Mouse (Mus musculus) limb, embryonic 10.5 days (tissue): ENCODE results near the gene Nab1. TPM values are rescaled to one million over a fixed set of nuclear protein-coding genes. Genes with fewer than 3 reads are reported as not detected.
A peak's percentile ranks its signal among the peaks of the same experiment; 100 is the strongest.
"Not testable (repeated sequence)": the region's sequence is repeated elsewhere in the genome, so short reads cannot be mapped to it uniquely, and the experiment has no call there.

Experiments used
- DNase-seq: peaks from one replicate; pipeline ENCODE4 v3.0.0-alpha.2; 2017; ENCODE audit warnings: low spot score
- H3K27ac ChIP-seq: fragments of 300-500 bp; sonication (generic); 2 replicates; pipeline ENCODE4 v1.5.1; 2016; ENCODE audit warnings: mild to moderate bottlenecking
- H3K27me3 ChIP-seq: fragments of 300-500 bp; sonication (generic); 2 replicates; pipeline ENCODE4 v1.6.1; 2016; ENCODE audit warnings: low read depth, mild to moderate bottlenecking; ENCODE audit not compliant: poor library complexity, severe bottlenecking
- H3K36me3 ChIP-seq: fragments of 300-500 bp; sonication (generic); 2 replicates; pipeline ENCODE4 v1.6.1; 2016; ENCODE audit warnings: mild to moderate bottlenecking, moderate library complexity
- H3K4me1 ChIP-seq: fragments of 300-500 bp; sonication (generic); 2 replicates; pipeline ENCODE4 v1.6.1; 2016
- H3K4me3 ChIP-seq: fragments of 300-500 bp; sonication (generic); 2 replicates; pipeline ENCODE4 v1.5.1; 2016; ENCODE audit warnings: mild to moderate bottlenecking, moderate library complexity
- H3K9me3 ChIP-seq: fragments of 300-500 bp; sonication (generic); replicated peaks from 2 replicates; pipeline ENCODE4 v1.6.1; 2016; ENCODE audit warnings: mild to moderate bottlenecking
- WGBS: fragments of 180-500 bp; shearing (Covaris S2); methylation state at CpG from one replicate; pipeline ENCODE4 v1.1.7; 2016; 5-methylcytosine and 5-hydroxymethylcytosine counted together
- polyA plus RNA-seq: library from polyadenylated mRNA; unstranded; fragments of >200 nt; fragmentation: Nextera tagmentation; extraction: Ambion mirVana; gene quantifications from 2 replicates; pipeline ENCODE4 v1.2.1, GENCODE M21; 2016

The Nab1 gene
- 6.1 and 6.7 TPM in 2 replicates for polyA plus RNA-seq

GRCm38 (mm10) chr1:52500314-52500981, at the start of gene Nab1:
TSS of gene Nab1 (minus strand) at chr1:52500679.
- no peaks in the 10 kb centered on the region for H3K9me3 ChIP-seq
- DNase-seq, result peak; percentile 69
- 1% methylated on average over 62 of the region's 80 CpGs for WGBS
- H3K27ac ChIP-seq, result peak within 1 kb of the TSS; percentile 92
- H3K4me1 ChIP-seq, result peaks cover 9% of the 10 kb centered on the region
- H3K4me3 ChIP-seq, result peak within 1 kb of the TSS; percentile 81
- H3K36me3 ChIP-seq, result no peaks in the 10 kb centered on the region
- 0 out of 2 replicates have a peak, but pooled peaks cover 4% of the 10 kb centered on the region for H3K27me3 ChIP-seq

GRCm38 (mm10) chr1:52547451-52547850, 47.0 kb upstream of the Nab1 start:
- H3K27me3 ChIP-seq, result no peaks in the 10 kb centered on the region
- H3K9me3 ChIP-seq, result no peaks in the 10 kb centered on the region
- H3K4me3 ChIP-seq, result no peak overlapping the region
- H3K27ac ChIP-seq, result no peak overlapping the region
- DNase-seq, result no peak
- 88% methylated on average over 5 of the region's 5 CpGs for WGBS
- H3K4me1 ChIP-seq, result peaks cover 5% of the 10 kb centered on the region
- H3K36me3 ChIP-seq, result no peaks in the 10 kb centered on the region

GRCm38 (mm10) chr1:52546796-52547195, 46.3 kb upstream of the Nab1 start:
- no peaks in the 10 kb centered on the region for H3K9me3 ChIP-seq
- no peak overlapping the region for H3K4me3 ChIP-seq
- DNase-seq, result no peak

GRCm38 (mm10) chr1:52540124-52540523, 39.6 kb upstream of the Nab1 start:
- H3K36me3 ChIP-seq, H3K4me1 ChIP-seq, H3K4me3 ChIP-seq, H3K27me3 ChIP-seq, H3K27ac ChIP-seq, DNase-seq, H3K9me3 ChIP-seq: not testable (repeated sequence)
- 84% methylated on average over 3 of the region's 3 CpGs for WGBS

More at GRCm38 (mm10) chr1:52546796-52547195, 46.3 kb upstream of the Nab1 start:
- WGBS, result 89% methylated on average over 3 of the region's 3 CpGs
- Histone ChIP-seq H3K4me1 (peaks cover 5% of the 10 kb centered on the region), H3K27ac (no peak overlapping the region), H3K36me3 (no peaks in the 10 kb centered on the region), H3K27me3 (no peaks in the 10 kb centered on the region)

- no peak for DNase-seq
- Histone ChIP-seq H3K27me3 (no peaks in the 10 kb centered on the region), H3K9me3 (no peaks in the 10 kb centered on the region), H3K36me3 (no peaks in the 10 kb centered on the region), H3K4me1 (no peaks in the 10 kb centered on the region), H3K4me3 (no peak overlapping the region), H3K27ac (no peak overlapping the region)
Observed at GRCm38 (mm10) chr1:52529933-52530332, 29.5 kb upstream of the Nab1 start.

- no peak overlapping the region for H3K27ac ChIP-seq
- no peaks in the 10 kb centered on the region for H3K36me3 ChIP-seq
- H3K27me3 ChIP-seq, result no peaks in the 10 kb centered on the region
- no peak for DNase-seq
- H3K4me1 ChIP-seq, result peaks cover 5% of the 10 kb centered on the region
- H3K9me3 ChIP-seq, result no peaks in the 10 kb centered on the region
- H3K4me3 ChIP-seq, result no peak overlapping the region
- 51% methylated on average over 2 of the region's 2 CpGs for WGBS
Observed at GRCm38 (mm10) chr1:52527656-52528055, 27.2 kb upstream of the Nab1 start.

- no peak overlapping the region for H3K4me3 ChIP-seq
- WGBS, result 66% methylated on average over 2 of the region's 2 CpGs
- no peak overlapping the region for H3K27ac ChIP-seq
- no peaks in the 10 kb centered on the region for H3K27me3 ChIP-seq
- no peak for DNase-seq
- peaks cover 5% of the 10 kb centered on the region for H3K4me1 ChIP-seq
- no peaks in the 10 kb centered on the region for H3K36me3 ChIP-seq
- no peaks in the 10 kb centered on the region for H3K9me3 ChIP-seq
Observed at GRCm38 (mm10) chr1:52527252-52527651, 26.8 kb upstream of the Nab1 start.

GRCm38 (mm10) chr1:52524663-52525062, 24.2 kb upstream of the Nab1 start:
- Histone ChIP-seq H3K9me3 (no peaks in the 10 kb centered on the region), H3K36me3 (no peaks in the 10 kb centered on the region), H3K27me3 (no peaks in the 10 kb centered on the region), H3K4me3 (no peak overlapping the region), H3K27ac (no peak overlapping the region), H3K4me1 (peaks cover 11% of the 10 kb centered on the region)
- 76% methylated on average over 5 of the region's 5 CpGs for WGBS
- no peak for DNase-seq

GRCm38 (mm10) chr1:52524150-52524549, 23.7 kb upstream of the Nab1 start:
- no peaks in the 10 kb centered on the region for H3K9me3 ChIP-seq
- 61% methylated on average over 7 of the region's 7 CpGs for WGBS
- DNase-seq, result no peak

GRCm38 (mm10) chr1:52521436-52521993, 21.0 kb upstream of the Nab1 start:
- Histone ChIP-seq H3K4me1 (peaks cover 11% of the 10 kb centered on the region), H3K27ac (no peak overlapping the region), H3K27me3 (no peaks in the 10 kb centered on the region), H3K36me3 (no peaks in the 10 kb centered on the region), H3K4me3 (no peak overlapping the region), H3K9me3 (no peaks in the 10 kb centered on the region)
- DNase-seq, result no peak
- 78% methylated on average over 8 of the region's 8 CpGs for WGBS

More at GRCm38 (mm10) chr1:52524150-52524549, 23.7 kb upstream of the Nab1 start:
- Histone ChIP-seq H3K4me1 (peaks cover 11% of the 10 kb centered on the region), H3K36me3 (no peaks in the 10 kb centered on the region), H3K4me3 (no peak overlapping the region), H3K27ac (no peak overlapping the region), H3K27me3 (no peaks in the 10 kb centered on the region)

GRCm38 (mm10) chr1:52520131-52520530, 19.7 kb upstream of the Nab1 start:
- H3K27ac ChIP-seq, result no peak overlapping the region
- H3K9me3 ChIP-seq, result no peaks in the 10 kb centered on the region
- no peak for DNase-seq
- 92% methylated on average over 7 of the region's 7 CpGs for WGBS
- no peaks in the 10 kb centered on the region for H3K36me3 ChIP-seq
- peaks cover 11% of the 10 kb centered on the region for H3K4me1 ChIP-seq
- H3K4me3 ChIP-seq, result no peak overlapping the region
- no peaks in the 10 kb centered on the region for H3K27me3 ChIP-seq

GRCm38 (mm10) chr1:52515249-52515648, 14.8 kb upstream of the Nab1 start:
- WGBS, result 83% methylated on average over 3 of the region's 3 CpGs
- Histone ChIP-seq H3K4me1 (no peaks in the 10 kb centered on the region), H3K9me3 (no peaks in the 10 kb centered on the region), H3K36me3 (no peaks in the 10 kb centered on the region), H3K4me3 (no peak overlapping the region), H3K27me3 (no peaks in the 10 kb centered on the region), H3K27ac (no peak overlapping the region)
- no peak for DNase-seq

GRCm38 (mm10) chr1:52511788-52512425, 11.4 kb upstream of the Nab1 start:
- Histone ChIP-seq H3K4me1 (no peaks in the 10 kb centered on the region), H3K27me3 (no peaks in the 10 kb centered on the region), H3K9me3 (no peaks in the 10 kb centered on the region), H3K36me3 (no peaks in the 10 kb centered on the region), H3K4me3 (no peak overlapping the region), H3K27ac (no peak overlapping the region)
- no peak for DNase-seq
- WGBS, result 97% methylated on average over 1 of the region's 1 CpGs
